In genomic region chr14:58656935-58657238, GRCm38 (mm10) we compare ENCODE assay signal across 24 mouse cellular contexts.
A peak's percentile ranks its signal among the peaks of the same experiment; 100 is the strongest.
DNase-seq lines count a peak whose midpoint lies in the region; ATAC-seq and TF ChIP-seq lines count a peak whose summit lies in the region.
"Had no signal": no experiment of that assay in that cellular context is flagged by ENCODE, and none has a peak within 500 bp of the region (broad histone marks: within the 10 kb centered on the region; RNA-seq: fewer than 3 reads in every experiment).

No protein-coding gene starts in this region.

- no peak overlapping the region for H3K4me2 ChIP-seq in kidney, embryonic 14.5 days (replicated peaks; ENCODE audit: low read depth, low read length)
- H3K4me2 ChIP-seq in embryonic facial prominence, embryonic 12.5 days (replicated peaks), result no peak overlapping the region
- 0 out of 2 replicates have a peak overlapping the region, but pooled peaks have one; percentile 14 for H3K4me2 ChIP-seq in limb, embryonic 13.5 days (replicated peaks)
- no peak overlapping the region for H3K4me2 ChIP-seq in midbrain, embryonic 14.5 days (ENCODE audit: low read length)
- H3K4me2 ChIP-seq: liver, embryonic 13.5 days; lung, embryonic 14.5 days; stomach, embryonic 15.5 days had no signal

- H3K9ac ChIP-seq in kidney, embryonic 14.5 days (ENCODE audit: low read depth, low read length), result no peak overlapping the region
- H3K9ac ChIP-seq in embryonic facial prominence, embryonic 12.5 days, result no peak overlapping the region
- H3K9ac ChIP-seq in limb, embryonic 13.5 days, result no peak overlapping the region
- H3K9ac ChIP-seq in midbrain, embryonic 14.5 days (replicated peaks; ENCODE audit: low read length), result no peak overlapping the region
- H3K9ac ChIP-seq: liver, embryonic 13.5 days; lung, embryonic 14.5 days; stomach, embryonic 15.5 days had no signal

- no peak for TF ChIP-seq POLR2A in kidney, adult 2 months (IDR thresholded peaks at IDR 0.05; ENCODE audit: low read depth, low read length)

- no peaks in the 10 kb centered on the region for H3K36me3 ChIP-seq in kidney, embryonic 14.5 days (ENCODE audit: control insufficient read depth, insufficient read depth, low read length)
- H3K36me3 ChIP-seq in kidney, adult 2 months (ENCODE audit: control insufficient read depth, insufficient read depth, low read length), result no peaks in the 10 kb centered on the region
- no peaks in the 10 kb centered on the region for H3K36me3 ChIP-seq in embryonic facial prominence, embryonic 12.5 days
- no peaks in the 10 kb centered on the region for H3K36me3 ChIP-seq in limb, embryonic 13.5 days
- H3K36me3 ChIP-seq in midbrain, embryonic 14.5 days (ENCODE audit: control insufficient read depth, insufficient read depth, low read length), result no peaks in the 10 kb centered on the region
- H3K36me3 ChIP-seq: liver, embryonic 13.5 days; midbrain, embryonic 10.5 days; stomach, embryonic 15.5 days had no signal

- DNase-seq in kidney, adult 2 months, result no peak
- peak; percentile 9 for DNase-seq in ZHBTc4 (ENCODE audit: low read depth, low spot score)
- no peak for DNase-seq in midbrain, embryonic 14.5 days
- no peak for DNase-seq in layer of hippocampus, postnatal 25 days (ENCODE audit: extremely low spot score in 1 of 2, low spot score in 1 of 2)
- DNase-seq: adrenal gland, postnatal 10 days; cerebellum, adult 9-11 months; heart, adult 18-20 months; heart, postnatal 36 days; kidney, postnatal 14 days; left cerebral cortex, postnatal 4 days; liver, embryonic 13.5 days; lung, embryonic 14.5 days; lung, postnatal 4 days; thymus, adult 18-20 months had no signal

- H3K27ac ChIP-seq in kidney, embryonic 14.5 days (ENCODE audit: low read depth, low read length), result peak overlapping the region; percentile 78
- no peak overlapping the region for H3K27ac ChIP-seq in kidney, adult 2 months (ENCODE audit: insufficient read depth, low read depth, low read length)
- H3K27ac ChIP-seq in embryonic facial prominence, embryonic 12.5 days, result peak overlapping the region; percentile 57; the same call in 1 of the 2 replicates
- peak overlapping the region; percentile 65; the same call in 1 of the 2 replicates for H3K27ac ChIP-seq in limb, embryonic 13.5 days
- H3K27ac ChIP-seq in midbrain, embryonic 14.5 days (replicated peaks; ENCODE audit: low read depth, low read length), result no peak overlapping the region
- H3K27ac ChIP-seq: layer of hippocampus, adult 2 months; left cerebral cortex, adult 2 months; liver, embryonic 13.5 days; midbrain, embryonic 10.5 days; stomach, embryonic 15.5 days had no signal

- no peak overlapping the region for H3K4me3 ChIP-seq in kidney, embryonic 14.5 days (ENCODE audit: low read length)
- H3K4me3 ChIP-seq in kidney, adult 2 months (ENCODE audit: insufficient read depth, low read depth, low read length), result no peak overlapping the region
- no peak overlapping the region for H3K4me3 ChIP-seq in embryonic facial prominence, embryonic 12.5 days
- no peak overlapping the region for H3K4me3 ChIP-seq in limb, embryonic 13.5 days
- H3K4me3 ChIP-seq in midbrain, embryonic 14.5 days (replicated peaks; ENCODE audit: low read depth, low read length), result no peak overlapping the region
- H3K4me3 ChIP-seq: layer of hippocampus, adult 2 months; left cerebral cortex, adult 2 months; liver, embryonic 13.5 days; midbrain, embryonic 10.5 days; stomach, embryonic 15.5 days had no signal

- H3K27me3 ChIP-seq in kidney, embryonic 14.5 days (ENCODE audit: control insufficient read depth, insufficient read depth, low read length), result no peaks in the 10 kb centered on the region
- no peaks in the 10 kb centered on the region for H3K27me3 ChIP-seq in kidney, adult 2 months (replicated peaks; ENCODE audit: control insufficient read depth, insufficient read depth, low read length)
- no peaks in the 10 kb centered on the region for H3K27me3 ChIP-seq in embryonic facial prominence, embryonic 12.5 days
- no peaks in the 10 kb centered on the region for H3K27me3 ChIP-seq in limb, embryonic 13.5 days
- H3K27me3 ChIP-seq in midbrain, embryonic 14.5 days (ENCODE audit: control insufficient read depth, insufficient read depth, low read length), result no peaks in the 10 kb centered on the region
- H3K27me3 ChIP-seq: liver, embryonic 13.5 days; Patski; stomach, embryonic 15.5 days had no signal

- peaks cover 17% of the 10 kb centered on the region; the same call in 1 of the 2 replicates for H3K4me1 ChIP-seq in kidney, embryonic 14.5 days (ENCODE audit: control insufficient read depth, insufficient read depth, low read length)
- no peaks in the 10 kb centered on the region for H3K4me1 ChIP-seq in kidney, adult 2 months (ENCODE audit: control insufficient read depth, insufficient read depth, low read length)
- H3K4me1 ChIP-seq in embryonic facial prominence, embryonic 12.5 days, result peaks cover 18% of the 10 kb centered on the region
- H3K4me1 ChIP-seq in limb, embryonic 13.5 days, result peaks cover 31% of the 10 kb centered on the region
- H3K4me1 ChIP-seq in midbrain, embryonic 14.5 days (ENCODE audit: control insufficient read depth, insufficient read depth, low read length), result no peaks in the 10 kb centered on the region
- H3K4me1 ChIP-seq: liver, embryonic 13.5 days; stomach, embryonic 15.5 days had no signal

- TF ChIP-seq CTCF in kidney, adult 2 months (conservative IDR thresholded peaks at IDR 0.05; ENCODE audit: insufficient read depth, insufficient read length, low read depth, low read length), result no peak

- peak; percentile 77 for ATAC-seq in kidney, embryonic 14.5 days (ENCODE audit: low FRiP score, low TSS enrichment)
- ATAC-seq in embryonic facial prominence, embryonic 12.5 days (ENCODE audit: insufficient number of reproducible peaks, insufficient read depth, low FRiP score, low TSS enrichment), result no peak
- ATAC-seq in limb, embryonic 13.5 days (ENCODE audit: low FRiP score, low read depth), result no peak
- ATAC-seq in midbrain, embryonic 14.5 days (ENCODE audit: low FRiP score, low TSS enrichment), result no peak
- ATAC-seq: activated CD4-positive, CD25-positive, alpha-beta regulatory T cell, adult 4 months; hindbrain, embryonic 16.5 days; Patski had no signal

- no peaks in the 10 kb centered on the region for H3K9me3 ChIP-seq in kidney, embryonic 14.5 days (ENCODE audit: control insufficient read depth, low read length)
- H3K9me3 ChIP-seq in embryonic facial prominence, embryonic 12.5 days, result no peaks in the 10 kb centered on the region
- H3K9me3 ChIP-seq in limb, embryonic 13.5 days, result no peaks in the 10 kb centered on the region
- no peaks in the 10 kb centered on the region for H3K9me3 ChIP-seq in midbrain, embryonic 14.5 days (ENCODE audit: control insufficient read depth, low read length)
- H3K9me3 ChIP-seq: liver, embryonic 13.5 days; midbrain, embryonic 10.5 days; stomach, embryonic 15.5 days had no signal

- WGBS in kidney, embryonic 14.5 days, result 10% methylated on average over 1 of the region's 1 CpGs
- WGBS in kidney, adult 2 months, result 63% methylated on average over 1 of the region's 1 CpGs
- WGBS in embryonic facial prominence, embryonic 12.5 days, result 6% methylated on average over 1 of the region's 1 CpGs
- 0% methylated on average over 1 of the region's 1 CpGs for WGBS in limb, embryonic 13.5 days
- 16% methylated on average over 1 of the region's 1 CpGs for WGBS in midbrain, embryonic 14.5 days

Comparison
In these comparisons a context has a peak if more than half of its experiments do, and no peak if none do; other contexts are left out.
1. H3K27ac ChIP-seq: peak in kidney, embryonic 14.5 days (single experiment), embryonic facial prominence, embryonic 12.5 days (single experiment) and limb, embryonic 13.5 days (single experiment); none in kidney, adult 2 months (single experiment) and midbrain, embryonic 14.5 days (single experiment).